Mouse (Mus musculus) midbrain, embryonic 13.5 days (tissue): ENCODE data around the gene Masp2. TPM values are rescaled to one million over a fixed set of nuclear protein-coding genes. Genes with fewer than 3 reads are reported as not detected.

Source experiments
- ATAC-seq: fragments of 200-750 bp; cut with Nextera tagmentation; 2 replicates; pipeline ENCODE4 v1.8.0; 2017; ENCODE audit warnings: mild to moderate bottlenecking, moderate TSS enrichment, moderate library complexity
- H3K27ac ChIP-seq: fragments of 300-500 bp; sonication (generic); 2 replicates; pipeline ENCODE4 v1.5.1; 2015; ENCODE audit warnings: inconsistent platforms, mild to moderate bottlenecking, moderate library complexity
- H3K27me3 ChIP-seq: fragments of 300-500 bp; sonication (generic); 2 replicates; pipeline ENCODE4 v1.6.1; 2015; ENCODE audit warnings: mild to moderate bottlenecking, inconsistent platforms
- H3K36me3 ChIP-seq: fragments of 300-500 bp; sonication (generic); 2 replicates; pipeline ENCODE4 v1.6.1; 2015; ENCODE audit warnings: mild to moderate bottlenecking, inconsistent platforms
- H3K4me1 ChIP-seq: fragments of 300-500 bp; sonication (generic); replicated peaks from 2 replicates; pipeline ENCODE4 v1.6.1; 2015; ENCODE audit warnings: inconsistent platforms
- H3K4me2 ChIP-seq: fragments of 300-500 bp; sonication (generic); replicated peaks from 2 replicates; pipeline ENCODE4 v1.6.1; 2015; ENCODE audit warnings: moderate library complexity, mild to moderate bottlenecking, inconsistent platforms
- H3K4me3 ChIP-seq: fragments of 300-500 bp; sonication (generic); replicated peaks from 2 replicates; pipeline ENCODE4 v1.5.1; 2015; ENCODE audit warnings: mild to moderate bottlenecking, inconsistent platforms
- H3K9ac ChIP-seq: fragments of 300-500 bp; sonication (generic); replicated peaks from 2 replicates; pipeline ENCODE4 v1.6.1; 2015; ENCODE audit warnings: mild to moderate bottlenecking, inconsistent platforms
- H3K9me3 ChIP-seq: fragments of 300-500 bp; sonication (generic); 2 replicates; pipeline ENCODE4 v1.6.1; 2016; ENCODE audit warnings: mild to moderate bottlenecking, inconsistent platforms
- WGBS: fragments of 180-500 bp; shearing (Covaris S2); methylation state at CpG from one replicate; pipeline ENCODE4 v1.1.7; 2015; 5-methylcytosine and 5-hydroxymethylcytosine counted together
- polyA plus RNA-seq: library from polyadenylated mRNA; unstranded; fragments of >200 nt; fragmentation: Nextera tagmentation; extraction: Ambion mirVana; gene quantifications from 2 replicates; pipeline ENCODE4 v1.2.1, GENCODE M21; 2015

Gene Masp2
- polyA plus RNA-seq, 1 experiment from 2014 or later: 0.46 TPM

DNA sequence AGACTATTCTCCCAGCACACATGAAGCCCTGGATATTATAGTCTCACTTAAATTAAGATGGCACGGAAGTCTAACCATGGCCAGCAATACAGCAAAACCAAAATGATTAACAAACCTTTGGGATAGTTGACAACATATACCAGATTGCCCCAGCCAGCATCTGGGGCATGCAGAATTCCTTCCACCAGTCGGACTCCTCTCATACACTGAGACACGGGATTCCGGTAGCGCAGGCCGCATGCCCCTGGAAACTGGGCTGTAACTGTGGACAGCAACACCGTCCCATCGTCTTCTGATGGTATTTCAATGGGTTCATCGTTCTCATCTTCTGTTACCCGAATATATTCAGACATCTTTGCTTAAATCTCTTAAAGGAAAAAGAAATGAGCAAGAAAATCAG lies 22.7 kb downstream of the Masp2 start:
- Histone ChIP-seq H3K27ac (no peak overlapping the region), H3K4me2 (peak overlapping the region; percentile 85), H3K4me3 (peak overlapping the region; percentile 98; the same call in 1 of the 2 replicates), H3K9ac (no peak overlapping the region), H3K27me3 (no peaks in the 10 kb centered on the region), H3K4me1 (peaks cover 32% of the 10 kb centered on the region), H3K36me3 (peaks cover 49% of the 10 kb centered on the region), H3K9me3 (no peaks in the 10 kb centered on the region)
- WGBS: 84% methylated on average over 10 of the region's 10 CpGs
- ATAC-seq: no peak

DNA sequence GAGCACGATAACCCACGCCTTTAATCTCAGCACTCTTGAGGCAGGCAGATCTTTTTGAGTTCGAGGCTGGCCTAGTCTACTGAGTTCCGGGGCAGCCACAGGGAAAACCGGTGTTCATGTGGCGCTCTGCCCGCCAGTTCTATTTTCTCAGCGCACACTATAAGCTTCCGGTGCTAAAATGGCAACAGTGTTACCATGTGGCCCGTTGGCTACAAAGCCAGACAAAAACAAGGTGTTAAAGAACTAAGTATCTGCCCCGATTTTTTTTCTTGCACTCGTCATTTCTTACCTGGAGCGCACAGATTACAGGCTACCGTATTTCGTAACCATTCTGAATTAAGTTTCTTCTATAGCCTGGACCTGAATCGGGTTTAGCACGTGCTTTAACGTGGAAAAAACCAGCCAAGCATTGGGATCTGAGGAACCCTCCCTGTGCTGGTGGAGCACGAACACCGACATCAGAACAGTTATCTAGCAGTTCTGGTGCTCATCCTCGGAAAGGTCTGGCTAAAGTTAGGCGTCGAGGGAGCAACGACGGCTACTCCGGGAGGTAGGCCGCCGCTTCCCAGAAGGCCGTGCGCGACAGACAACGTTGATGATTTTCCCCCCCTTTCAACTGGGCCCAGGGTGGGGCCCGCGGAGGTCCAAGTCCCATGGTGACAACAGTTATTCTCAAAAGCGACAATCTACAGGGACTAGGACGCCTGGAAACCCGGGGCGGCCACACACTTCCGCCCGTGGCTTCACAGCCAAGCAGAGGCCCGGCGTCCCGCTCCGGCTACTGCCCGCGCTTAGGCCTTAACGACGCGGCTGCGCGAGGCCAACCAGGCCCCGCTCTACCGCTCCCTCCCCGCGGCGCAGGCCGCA lies 23.6 kb downstream of the Masp2 start:
- Histone ChIP-seq H3K27ac (peak overlapping the region; percentile 95), H3K9ac (peak overlapping the region; percentile 100), H3K4me3 (peak overlapping the region; percentile 98), H3K4me2 (peak overlapping the region; percentile 85), H3K27me3 (no peaks in the 10 kb centered on the region), H3K36me3 (peaks cover 41% of the 10 kb centered on the region), H3K4me1 (peaks cover 32% of the 10 kb centered on the region), H3K9me3 (no peaks in the 10 kb centered on the region)
- under 1% methylated on average over 56 of the region's 57 CpGs for WGBS
- ATAC-seq: no peak; the same call in 1 of the 2 replicates

DNA sequence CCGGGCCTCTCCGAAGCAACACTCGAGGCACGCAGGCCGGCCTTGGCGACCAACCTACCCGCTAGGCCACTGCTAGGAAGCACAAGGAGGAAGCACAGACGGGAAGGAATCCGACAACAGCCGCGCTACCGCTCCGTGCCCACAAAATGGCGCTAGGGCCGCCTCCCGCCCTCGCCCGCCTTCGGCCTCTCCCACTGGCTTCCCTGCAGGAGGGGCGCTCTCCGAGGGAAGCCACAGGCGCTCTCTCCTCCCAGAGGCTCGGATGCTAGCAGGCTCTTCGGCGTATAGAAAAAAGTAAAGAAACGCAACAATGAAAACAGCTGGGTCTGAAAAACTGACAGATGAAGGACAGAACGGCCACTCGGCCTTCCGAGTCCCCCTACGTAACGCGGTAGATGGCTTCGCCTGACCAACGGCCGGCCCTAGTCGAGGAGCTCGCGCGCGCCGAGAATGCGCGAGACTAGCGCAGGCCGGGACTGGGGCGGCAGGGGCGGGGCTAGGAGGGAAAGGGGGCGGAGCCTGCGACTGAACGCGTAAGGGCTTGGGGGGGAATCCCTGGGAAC lies 24.4 kb downstream of the Masp2 start, which contains the start of gene Tardbp:
Gene Tardbp, minus strand, starts transcription at position 397 of the 563 bp plus-strand sequence.
- peak; percentile 97 for ATAC-seq
- Histone ChIP-seq H3K4me3 (peak within 1 kb of the TSS; percentile 98), H3K27ac (peak within 1 kb of the TSS; percentile 95), H3K27me3 (no peaks in the 10 kb centered on the region), H3K36me3 (peaks cover 34% of the 10 kb centered on the region), H3K9me3 (no peaks in the 10 kb centered on the region), H3K9ac (peak within 1 kb of the TSS; percentile 100), H3K4me1 (peaks cover 32% of the 10 kb centered on the region), H3K4me2 (peak within 1 kb of the TSS; percentile 85)
- WGBS: under 1% methylated on average over 50 of the region's 51 CpGs

DNA sequence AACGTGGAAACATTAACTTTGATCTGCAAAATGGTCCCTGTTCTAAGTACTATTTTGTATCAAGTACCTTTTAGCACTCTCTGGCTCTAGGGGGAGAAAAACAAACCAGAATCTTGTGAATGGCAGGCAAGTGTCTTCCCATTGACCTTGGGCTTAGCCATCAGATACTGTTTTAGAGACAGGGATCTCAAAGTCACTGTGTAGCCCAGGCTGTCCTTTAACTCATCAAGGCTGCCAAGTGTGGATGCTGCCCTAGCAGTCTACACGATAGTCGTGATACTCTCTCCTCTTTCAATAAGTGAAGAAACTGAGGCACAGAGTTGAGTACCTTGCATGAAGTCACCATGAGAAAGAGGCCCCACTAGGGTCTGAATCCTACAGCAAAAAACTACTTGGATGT lies 24.9 kb downstream of the Masp2 start:
- ATAC-seq: peak; percentile 43
- Histone ChIP-seq H3K9ac (peak overlapping the region; percentile 100), H3K27me3 (no peaks in the 10 kb centered on the region), H3K4me2 (peak overlapping the region; percentile 85), H3K4me3 (peak overlapping the region; percentile 98), H3K36me3 (peaks cover 29% of the 10 kb centered on the region), H3K9me3 (no peaks in the 10 kb centered on the region), H3K27ac (no peak overlapping the region), H3K4me1 (peaks cover 32% of the 10 kb centered on the region)
- 65% methylated on average over 3 of the region's 3 CpGs for WGBS

DNA sequence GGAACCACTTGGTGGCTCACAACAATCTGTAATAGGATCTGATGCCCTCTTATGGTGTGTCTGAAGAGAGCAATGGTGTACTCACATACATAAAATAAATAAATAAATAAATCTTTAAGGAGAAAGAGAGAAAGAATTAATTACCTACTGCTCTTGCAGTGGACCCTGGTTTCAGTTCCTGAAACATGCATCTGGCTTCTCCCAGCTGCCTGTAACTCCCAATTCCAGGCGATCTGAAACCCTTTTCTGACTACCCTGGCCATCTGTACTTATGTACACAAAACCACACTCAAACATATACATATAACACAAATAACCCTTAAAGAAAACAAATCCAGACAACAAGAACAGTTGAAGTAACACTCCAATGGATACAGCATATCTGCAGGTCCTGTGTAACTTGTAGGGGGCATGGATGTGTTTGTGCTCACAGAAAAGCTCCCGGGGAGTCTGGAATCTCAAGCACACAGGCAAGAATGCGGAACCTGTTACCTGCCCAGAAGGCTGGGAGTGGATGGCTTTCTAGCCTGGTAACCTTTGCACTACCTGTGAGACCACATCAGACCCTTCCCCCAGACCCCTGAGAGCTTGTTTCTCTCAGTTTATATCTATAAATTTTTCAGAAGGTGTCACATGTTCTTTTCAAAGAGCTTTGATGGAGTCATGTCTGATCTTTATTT lies 29.8 kb downstream of the Masp2 start:
- ATAC-seq: no peak
- no peak overlapping the region for H3K27ac ChIP-seq

DNA sequence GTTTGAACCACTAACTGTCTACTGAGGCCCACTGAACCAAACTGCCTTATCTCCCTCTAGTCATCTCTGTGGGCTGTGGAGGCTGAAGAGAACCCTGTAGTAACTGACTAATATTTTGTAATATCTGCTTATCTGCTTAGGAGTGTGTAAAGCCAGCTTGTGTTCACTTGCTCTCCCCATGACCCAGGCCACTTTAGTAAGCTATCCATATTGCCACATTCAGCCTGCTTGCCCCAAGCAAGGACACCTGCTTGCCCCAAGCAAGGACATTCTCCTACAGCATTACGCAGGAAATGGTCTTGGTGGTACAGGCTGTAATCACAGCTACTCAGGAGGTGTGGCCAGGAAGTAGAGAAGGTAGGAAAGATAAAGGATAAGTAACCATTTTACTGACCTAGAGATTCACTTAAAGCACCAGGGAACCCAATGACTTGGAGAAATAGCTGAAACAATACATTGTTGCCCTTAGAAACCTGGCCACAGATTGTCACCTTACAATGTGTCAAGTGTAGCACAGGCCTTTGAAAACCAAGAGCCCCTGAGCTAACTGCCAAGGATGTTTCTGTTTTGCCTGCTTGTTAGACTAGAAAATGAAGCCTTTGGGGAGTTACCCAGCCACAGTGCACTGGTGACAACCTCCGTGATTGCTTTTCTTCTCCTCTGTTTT lies 31.2 kb downstream of the Masp2 start:
- no peak overlapping the region for H3K9ac ChIP-seq
- WGBS: 73% methylated on average over 2 of the region's 2 CpGs
- no peaks in the 10 kb centered on the region for H3K36me3 ChIP-seq
- no peak for ATAC-seq
- no peaks in the 10 kb centered on the region for H3K27me3 ChIP-seq
- no peaks in the 10 kb centered on the region for H3K9me3 ChIP-seq
- H3K4me1 ChIP-seq: no peaks in the 10 kb centered on the region
- no peak overlapping the region for H3K4me2 ChIP-seq
- H3K27ac ChIP-seq: no peak overlapping the region
- no peak overlapping the region for H3K4me3 ChIP-seq

More for the DNA sequence above, 29.8 kb downstream of the Masp2 start:
- Histone ChIP-seq H3K9ac (no peak overlapping the region), H3K4me1 (0 out of 2 replicates have a peak, but pooled peaks cover 2% of the 10 kb centered on the region), H3K27me3 (no peaks in the 10 kb centered on the region), H3K9me3 (no peaks in the 10 kb centered on the region), H3K4me2 (no peak overlapping the region), H3K36me3 (no peaks in the 10 kb centered on the region), H3K4me3 (no peak overlapping the region)
- WGBS: 87% methylated on average over 3 of the region's 3 CpGs

DNA sequence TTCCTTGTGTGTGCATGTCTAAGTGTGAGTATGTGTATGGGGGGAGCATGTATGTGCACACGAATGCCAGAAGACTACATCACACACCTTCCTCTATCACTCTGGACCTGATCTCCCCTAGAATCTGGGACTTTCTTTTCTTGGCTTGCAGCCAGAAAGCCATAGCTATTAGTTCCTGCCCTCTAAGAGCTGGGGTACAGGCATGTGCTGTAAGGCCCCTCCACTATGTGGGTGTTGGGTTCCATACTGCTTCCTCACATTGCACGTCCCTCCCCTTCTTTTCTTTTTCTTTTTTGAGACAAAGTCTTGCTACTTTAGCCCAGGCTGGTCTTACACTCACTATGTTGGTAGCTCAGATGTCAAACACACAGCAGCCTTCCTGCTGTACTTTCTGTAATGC lies 33.0 kb downstream of the Masp2 start:
- H3K27ac ChIP-seq: no peak overlapping the region
- 92% methylated on average over 2 of the region's 2 CpGs for WGBS
- H3K9me3 ChIP-seq: no peaks in the 10 kb centered on the region
- no peaks in the 10 kb centered on the region for H3K36me3 ChIP-seq
- ATAC-seq: no peak
- no peaks in the 10 kb centered on the region for H3K27me3 ChIP-seq
- no peak overlapping the region for H3K4me2 ChIP-seq
- no peak overlapping the region for H3K4me3 ChIP-seq
- H3K9ac ChIP-seq: no peak overlapping the region
- no peaks in the 10 kb centered on the region for H3K4me1 ChIP-seq

DNA sequence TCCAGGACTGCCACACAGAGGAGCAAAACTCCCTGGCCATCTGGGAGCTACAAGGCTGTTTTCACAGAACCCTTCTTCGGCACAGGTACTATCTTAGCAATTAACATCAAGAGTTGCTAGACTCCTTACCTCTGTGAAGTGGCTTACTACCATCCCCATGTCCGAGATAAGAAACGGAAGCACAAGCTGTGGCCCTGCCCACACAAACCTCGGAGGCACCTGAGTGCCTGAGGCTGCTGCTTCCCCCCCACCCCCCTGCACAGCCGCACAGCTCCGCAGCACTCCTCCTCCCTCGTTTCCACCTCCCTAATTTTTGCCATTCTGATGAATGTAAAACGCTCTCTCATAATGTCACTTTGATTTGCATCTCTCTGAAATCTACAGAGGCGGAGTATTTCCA lies 35.9 kb downstream of the Masp2 start:
- H3K36me3 ChIP-seq: no peaks in the 10 kb centered on the region
- H3K27me3 ChIP-seq: no peaks in the 10 kb centered on the region
- no peak overlapping the region for H3K27ac ChIP-seq
- no peaks in the 10 kb centered on the region for H3K4me1 ChIP-seq
- H3K9ac ChIP-seq: no peak overlapping the region
- 72% methylated on average over 9 of the region's 9 CpGs for WGBS
- H3K4me3 ChIP-seq: no peak overlapping the region
- no peaks in the 10 kb centered on the region for H3K9me3 ChIP-seq
- H3K4me2 ChIP-seq: no peak overlapping the region
- no peak for ATAC-seq

DNA sequence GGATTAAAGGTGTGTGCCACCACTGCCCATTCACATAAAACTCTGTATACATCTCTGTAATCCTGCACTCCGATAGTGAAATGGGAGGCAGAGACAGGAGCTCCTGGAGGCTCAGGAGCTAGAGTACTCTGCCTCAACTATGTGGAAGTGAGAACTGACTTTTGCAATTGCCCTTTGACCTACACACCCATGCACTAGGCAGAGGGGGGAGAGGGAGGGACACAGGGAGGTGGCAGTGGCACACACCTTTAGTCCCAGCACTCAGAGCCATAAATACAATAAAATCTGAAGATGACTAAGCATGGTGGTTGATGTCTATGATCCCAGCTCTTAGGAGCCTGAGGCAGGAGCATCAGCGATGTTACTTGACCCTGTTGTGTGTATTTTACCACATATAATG lies 37.1 kb downstream of the Masp2 start:
- 88% methylated on average over 2 of the region's 2 CpGs for WGBS

DNA sequence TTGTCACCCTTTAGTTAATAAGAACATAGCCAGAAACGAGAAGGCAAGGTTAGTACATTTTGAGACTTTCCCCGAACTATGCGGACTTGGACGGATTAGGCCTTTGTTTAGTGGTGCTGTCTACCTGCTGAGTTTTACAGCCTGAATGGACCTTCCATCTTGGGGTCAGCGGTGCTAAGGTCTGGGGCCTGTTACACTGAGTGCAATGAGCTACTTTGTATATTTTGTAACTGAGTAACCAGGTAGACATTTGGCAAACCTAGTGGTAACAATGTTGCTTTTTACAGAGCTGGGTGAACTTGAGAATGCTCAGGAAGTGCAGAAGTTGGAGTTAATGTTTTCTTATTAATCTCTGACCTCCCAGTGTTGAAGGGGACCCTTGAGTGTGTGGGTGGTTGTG lies 38.8 kb downstream of the Masp2 start:
- Histone ChIP-seq H3K9me3 (no peaks in the 10 kb centered on the region), H3K36me3 (no peaks in the 10 kb centered on the region), H3K4me2 (no peak overlapping the region), H3K4me3 (no peak overlapping the region), H3K9ac (no peak overlapping the region), H3K27me3 (no peaks in the 10 kb centered on the region), H3K4me1 (no peaks in the 10 kb centered on the region), H3K27ac (no peak overlapping the region)
- ATAC-seq: no peak
- WGBS: 75% methylated on average over 5 of the region's 5 CpGs

More for the DNA sequence above, 37.1 kb downstream of the Masp2 start:
- no peaks in the 10 kb centered on the region for H3K4me1 ChIP-seq
- no peaks in the 10 kb centered on the region for H3K9me3 ChIP-seq
- H3K9ac ChIP-seq: no peak overlapping the region
- no peak overlapping the region for H3K27ac ChIP-seq
- no peak for ATAC-seq
- no peaks in the 10 kb centered on the region for H3K36me3 ChIP-seq
- H3K27me3 ChIP-seq: no peaks in the 10 kb centered on the region
- H3K4me2 ChIP-seq: no peak overlapping the region
- no peak overlapping the region for H3K4me3 ChIP-seq

DNA sequence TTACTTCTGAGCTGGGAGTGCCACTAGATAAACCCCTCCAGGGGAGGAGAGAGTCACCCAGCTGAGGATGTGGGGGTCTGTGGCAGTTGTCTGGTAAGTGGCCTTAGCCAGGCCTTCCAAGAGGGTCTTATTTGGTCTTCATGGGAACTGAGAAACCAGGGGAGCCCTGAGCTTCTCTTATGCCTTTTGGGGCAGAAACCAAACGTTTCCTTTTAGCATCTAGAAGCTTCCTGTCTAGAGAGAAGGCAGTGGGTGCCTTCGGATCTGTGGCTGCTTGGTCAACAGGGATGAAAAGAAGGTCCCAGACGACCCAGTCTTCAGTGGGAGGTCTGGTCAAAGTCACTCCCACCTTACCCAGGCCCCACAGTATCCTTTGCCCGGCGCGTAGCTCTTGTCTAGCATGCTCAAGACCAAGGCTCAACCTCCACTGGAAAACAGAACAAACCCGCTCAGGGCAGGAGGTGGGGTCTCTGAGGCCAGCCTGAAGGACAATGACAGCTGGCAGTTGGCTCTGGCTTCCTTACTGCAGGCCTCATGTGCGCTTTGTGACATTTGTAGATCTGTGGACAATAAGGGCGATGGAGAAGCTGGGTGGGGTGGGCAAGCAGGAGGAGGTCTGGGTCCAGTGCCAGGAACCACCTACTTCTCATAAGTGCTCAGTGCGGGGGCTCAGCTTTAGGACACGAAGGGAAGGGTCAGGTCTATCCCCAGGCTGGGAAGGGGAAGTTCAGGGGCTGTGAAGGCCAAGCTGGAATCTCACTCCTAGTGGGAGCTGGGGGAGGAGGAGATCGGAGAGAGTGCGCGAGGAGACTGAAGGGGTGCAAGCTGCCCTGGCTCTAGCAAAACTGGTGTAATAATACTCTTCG lies 41.2 kb downstream of the Masp2 start, which contains the start of gene Gm572:
Gene Gm572, plus strand, starts transcription at position 27 of the 866 bp plus-strand sequence.
- no peak for ATAC-seq
- H3K36me3 ChIP-seq: no peaks in the 10 kb centered on the region
- H3K27me3 ChIP-seq: no peaks in the 10 kb centered on the region
- H3K4me1 ChIP-seq: no peaks in the 10 kb centered on the region
- H3K4me3 ChIP-seq: no peak within 1 kb of the TSS
- no peak within 1 kb of the TSS for H3K9ac ChIP-seq
- H3K4me2 ChIP-seq: no peak within 1 kb of the TSS; the same call in 1 of the 2 replicates
- no peak within 1 kb of the TSS for H3K27ac ChIP-seq
- no peaks in the 10 kb centered on the region for H3K9me3 ChIP-seq
- 72% methylated on average over 15 of the region's 15 CpGs for WGBS
